Mouse (Mus musculus): ENCODE measurements around the gene Aimp2. TPM values are rescaled to one million over a fixed set of nuclear protein-coding genes. Genes with fewer than 3 reads are reported as not detected.

Gene Aimp2
- total RNA-seq (2021), result 10 to 100 TPM; 30.0 to 32.6 TPM
- long read RNA-seq, experiment 1, transcript Aimp2-201 (4 exons, 1,185 nt), result major isoform, 8 of 22 reads
- long read RNA-seq, experiment 1, partial matches to known transcripts, result 8 of 22 reads
- long read RNA-seq, experiment 1, other reads (novel, unspliced or antisense), result 2 of 22 reads
- long read RNA-seq, experiment 2, transcript Aimp2-201 (4 exons, 1,185 nt), result major isoform, 6 of 14 reads
- long read RNA-seq, experiment 2, partial matches to known transcripts, result 5 of 14 reads
- long read RNA-seq, experiment 2, other reads (novel, unspliced or antisense), result 1 of 14 reads

GRCm38 (mm10) chr5:143909417-143910400, at the start of gene Aimp2, which contains the start of gene Pms2:
TSS of gene Aimp2 (minus strand) at chr5:143909847.
TSS of gene Pms2 (plus strand) at chr5:143909964.
- peak; percentile 94 to 96 for DNase-seq (ENCODE audit: extremely low spot score in 1 of 2, low spot score in 2 of 2)
- intact Hi-C loops (cut with DNase I), result loop anchor here (1.0 kb wide), 1 partner anchor 66 kb away; no protein-coding TSS in a partner anchor
- H3K4me3 ChIP-seq, result peak within 1 kb of the TSS; percentile 91
- peak within 1 kb of the TSS; percentile 92 for H3K27ac ChIP-seq
- no peak for TF ChIP-seq CTCF (IDR thresholded peaks at IDR 0.05)

DNA sequence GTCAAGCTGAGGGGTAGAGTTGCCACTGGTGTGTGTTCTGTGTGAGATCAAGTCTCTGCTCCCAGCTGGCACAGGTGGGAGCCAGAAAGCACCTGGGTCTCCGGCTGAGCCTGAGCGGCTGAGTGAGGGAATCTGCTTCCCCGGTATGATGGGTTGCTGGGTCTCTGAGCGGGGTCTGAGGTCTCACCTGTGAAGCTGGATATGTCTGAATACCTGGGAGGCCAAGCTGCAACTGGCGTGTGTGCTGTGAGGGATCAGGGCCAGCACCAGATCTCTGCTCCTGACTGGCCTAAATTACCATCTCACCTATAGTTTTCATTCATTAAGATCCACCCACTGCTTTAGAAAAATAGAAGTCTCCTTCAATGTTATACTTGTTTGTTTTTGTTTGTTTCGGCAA, 47.5 kb upstream of the Aimp2 start:
- intact Hi-C loops (cut with DNase I), result no loop called here
- Histone ChIP-seq H3K4me3 (no peak overlapping the region), H3K27ac (no peak overlapping the region)
- TF ChIP-seq CTCF (IDR thresholded peaks at IDR 0.05), result no peak
- no peak for DNase-seq (ENCODE audit: extremely low spot score in 1 of 2, low spot score in 2 of 2)

- no peak for TF ChIP-seq CTCF (IDR thresholded peaks at IDR 0.05)
- Histone ChIP-seq H3K4me3 (no peak overlapping the region), H3K27ac (no peak overlapping the region)
- DNase-seq (ENCODE audit: extremely low spot score in 1 of 2, low spot score in 2 of 2), result no peak
- intact Hi-C loops (cut with DNase I), result no loop called here
These were observed 40.4 kb upstream of the Aimp2 start for GRCm38 (mm10) chr5:143950016-143950415.

DNA sequence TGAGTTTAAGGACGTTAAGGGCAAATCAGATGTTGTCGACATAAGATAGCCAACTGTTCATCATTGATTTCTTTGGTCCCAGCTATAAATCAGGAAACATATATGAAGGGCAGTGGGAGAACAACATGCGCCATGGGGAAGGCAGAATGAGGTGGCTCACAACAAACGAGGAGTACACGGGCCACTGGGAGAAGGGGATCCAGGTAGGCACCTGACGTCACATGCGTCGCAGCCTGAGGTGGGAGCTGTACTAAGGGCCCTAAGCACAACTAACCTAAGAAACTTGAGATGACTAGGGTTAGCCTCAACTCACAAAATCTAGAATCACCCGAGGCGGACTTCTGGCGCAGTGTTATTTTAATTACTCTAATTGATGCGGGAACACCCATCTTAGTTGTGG, 38.7 kb upstream of the Aimp2 start:
- intact Hi-C loops (cut with DNase I), result no loop called here
- no peak overlapping the region for H3K4me3 ChIP-seq
- TF ChIP-seq CTCF (IDR thresholded peaks at IDR 0.05), result no peak
- DNase-seq (ENCODE audit: extremely low spot score in 1 of 2, low spot score in 2 of 2), result no peak
- no peak overlapping the region for H3K27ac ChIP-seq

- peak; percentile 55 to 72 for DNase-seq (ENCODE audit: extremely low spot score in 1 of 2, low spot score in 2 of 2)
- TF ChIP-seq CTCF (IDR thresholded peaks at IDR 0.05), result no peak
- intact Hi-C loops (cut with DNase I), result loop anchor here (1.0 to 5.0 kb wide), 2 partner anchors 139 to 253 kb away; no protein-coding TSS in a partner anchor
- H3K4me3 ChIP-seq, result no peak overlapping the region
- peak overlapping the region; percentile 89 for H3K27ac ChIP-seq
These were observed 33.8 kb upstream of the Aimp2 start for GRCm38 (mm10) chr5:143943231-143944125.

GRCm38 (mm10) chr5:143941588-143941987, 31.9 kb upstream of the Aimp2 start:
- Histone ChIP-seq H3K27ac (no peak overlapping the region; the same call in 1 of the 2 replicates), H3K4me3 (no peak overlapping the region)
- TF ChIP-seq CTCF (IDR thresholded peaks at IDR 0.05), result no peak
- intact Hi-C loops (cut with DNase I), result loop anchor here (5.0 kb wide), 1 partner anchor 141 kb away; no protein-coding TSS in a partner anchor
- DNase-seq (ENCODE audit: extremely low spot score in 1 of 2, low spot score in 2 of 2), result no peak

DNA sequence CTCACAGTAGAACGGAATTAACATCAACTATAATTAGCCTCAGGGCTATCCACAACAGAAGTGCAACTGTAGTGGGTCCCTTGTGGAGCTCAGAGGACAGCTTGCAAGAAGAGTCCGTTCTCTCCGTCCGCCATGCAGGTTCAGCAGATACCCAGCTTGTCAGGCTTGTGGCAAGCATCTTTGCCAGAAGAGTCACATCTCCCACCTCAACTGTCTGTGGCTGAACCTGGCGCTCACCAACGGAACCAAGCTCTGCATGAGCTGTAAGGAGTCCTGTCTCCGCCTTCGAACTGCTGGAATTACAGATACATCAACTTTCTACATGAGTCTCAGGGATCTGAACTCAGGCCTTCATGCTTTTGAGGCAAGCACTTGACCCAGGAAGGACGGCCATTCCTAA, 26.5 kb upstream of the Aimp2 start:
- intact Hi-C loops (cut with DNase I), result no loop called here
- TF ChIP-seq CTCF (IDR thresholded peaks at IDR 0.05), result no peak
- DNase-seq (ENCODE audit: extremely low spot score in 1 of 2, low spot score in 2 of 2), result no peak
- no peak overlapping the region for H3K4me3 ChIP-seq
- no peak overlapping the region for H3K27ac ChIP-seq

DNA sequence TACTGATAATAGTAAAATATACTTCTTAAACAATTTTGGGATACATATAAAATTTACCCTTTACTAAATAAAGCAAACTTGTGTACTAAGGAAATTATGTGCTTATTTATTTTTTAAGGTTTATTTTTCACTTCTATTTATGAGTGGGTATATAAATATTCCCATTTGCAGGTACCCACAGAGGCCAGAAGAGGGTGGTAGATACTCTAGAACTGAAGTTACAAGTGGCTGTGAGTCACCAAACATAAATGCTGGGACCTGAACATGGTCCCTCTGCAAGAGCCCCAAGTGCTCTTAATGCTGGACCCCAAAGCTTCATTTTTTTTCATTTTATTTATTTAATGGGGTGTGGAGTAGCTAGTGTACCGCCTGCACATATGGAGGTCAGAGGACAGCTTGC, 24.2 kb upstream of the Aimp2 start:
- no peak overlapping the region for H3K27ac ChIP-seq
- H3K4me3 ChIP-seq, result no peak overlapping the region
- intact Hi-C loops (cut with DNase I), result loop anchor here (5.0 kb wide), 1 partner anchor 43 kb away; no protein-coding TSS in a partner anchor
- TF ChIP-seq CTCF (IDR thresholded peaks at IDR 0.05), result peak; percentile 24
- DNase-seq (ENCODE audit: extremely low spot score in 1 of 2, low spot score in 2 of 2), result no peak

DNA sequence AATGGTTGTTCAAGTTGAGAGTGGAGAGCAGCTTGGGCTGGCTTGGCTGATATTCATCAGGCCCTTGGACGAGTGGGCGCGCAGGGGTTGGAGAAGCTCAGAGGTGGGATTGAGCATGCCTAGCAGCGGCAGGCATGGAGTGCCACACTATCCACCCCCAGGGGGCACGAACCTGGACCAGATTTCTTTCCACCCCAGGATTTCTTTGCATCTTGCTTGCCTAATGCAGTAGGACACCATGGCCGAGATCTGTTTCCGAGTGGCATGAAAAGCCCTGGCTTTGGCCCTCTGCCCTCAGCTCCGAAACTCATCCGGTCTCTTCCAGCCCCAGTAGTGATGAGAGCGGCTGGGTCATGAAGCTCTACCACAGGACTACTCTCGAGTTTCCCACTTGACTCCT, 23.8 kb upstream of the Aimp2 start:
- DNase-seq (ENCODE audit: extremely low spot score in 1 of 2, low spot score in 2 of 2), result no peak
- TF ChIP-seq CTCF (IDR thresholded peaks at IDR 0.05), result no peak
- H3K27ac ChIP-seq, result no peak overlapping the region
- H3K4me3 ChIP-seq, result no peak overlapping the region
- intact Hi-C loops (cut with DNase I), result loop anchor here (5.0 kb wide), 1 partner anchor 44 kb away; no protein-coding TSS in a partner anchor

DNA sequence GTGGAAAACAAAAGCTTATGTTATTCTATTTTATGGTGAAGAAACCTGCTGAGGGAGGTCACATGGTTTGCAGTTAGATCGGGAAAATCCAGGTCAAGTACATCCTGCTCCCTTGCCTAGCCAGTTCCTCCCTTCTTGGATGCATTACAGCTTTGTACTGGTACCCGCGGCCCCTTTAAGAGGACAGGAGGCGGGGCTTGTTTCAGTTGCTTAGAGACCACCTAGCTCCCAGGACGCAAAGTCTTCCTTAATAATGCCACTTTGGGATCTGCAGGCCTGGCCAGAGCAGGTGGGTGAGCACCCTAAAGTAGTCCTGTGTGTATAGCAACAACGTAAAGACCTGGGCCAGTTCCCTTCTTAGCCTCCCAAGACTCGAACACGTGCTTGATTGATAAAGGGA, 23.2 kb upstream of the Aimp2 start, which contains the start of gene Rsph10b:
TSS of gene Rsph10b (plus strand) at position 205 of the 400 bp plus-strand sequence.
- no peak for DNase-seq (ENCODE audit: extremely low spot score in 1 of 2, low spot score in 2 of 2)
- no peak for TF ChIP-seq CTCF (IDR thresholded peaks at IDR 0.05)
- intact Hi-C loops (cut with DNase I), result loop anchor here (5.0 kb wide), 1 partner anchor 44 kb away; no protein-coding TSS in a partner anchor
- Histone ChIP-seq H3K4me3 (no peak within 1 kb of the TSS), H3K27ac (no peak within 1 kb of the TSS)

All from left cerebral cortex, adult 2 months (tissue).